Mouse (Mus musculus) monocyte, adult 5-6 weeks (primary cell): ENCODE measurements around the gene Cwc27. TPM values are rescaled to one million over a fixed set of nuclear protein-coding genes. Genes with fewer than 3 reads are reported as not detected.

Experiments used
- ATAC-seq: fragments of 153-309, 156-312 bp; replicated peaks from 2 replicates; pipeline ENCODE4 v1.8.0; 2017; ENCODE audit warnings: mild to moderate bottlenecking; ENCODE audit not compliant: low TSS enrichment, insufficient number of reproducible peaks, severe bottlenecking, poor library complexity, low FRiP score
- total RNA-seq: library from RNA; stranded (forward); fragments of 200-1000, 200-491, 200-594 nt; gene quantifications from 3 replicates; pipeline ENCODE4 v1.2.3, GENCODE M21; 2017

Gene Cwc27
- 19.5 to 39.2 TPM (median 33.1 TPM) in 3 replicates for total RNA-seq

DNA sequence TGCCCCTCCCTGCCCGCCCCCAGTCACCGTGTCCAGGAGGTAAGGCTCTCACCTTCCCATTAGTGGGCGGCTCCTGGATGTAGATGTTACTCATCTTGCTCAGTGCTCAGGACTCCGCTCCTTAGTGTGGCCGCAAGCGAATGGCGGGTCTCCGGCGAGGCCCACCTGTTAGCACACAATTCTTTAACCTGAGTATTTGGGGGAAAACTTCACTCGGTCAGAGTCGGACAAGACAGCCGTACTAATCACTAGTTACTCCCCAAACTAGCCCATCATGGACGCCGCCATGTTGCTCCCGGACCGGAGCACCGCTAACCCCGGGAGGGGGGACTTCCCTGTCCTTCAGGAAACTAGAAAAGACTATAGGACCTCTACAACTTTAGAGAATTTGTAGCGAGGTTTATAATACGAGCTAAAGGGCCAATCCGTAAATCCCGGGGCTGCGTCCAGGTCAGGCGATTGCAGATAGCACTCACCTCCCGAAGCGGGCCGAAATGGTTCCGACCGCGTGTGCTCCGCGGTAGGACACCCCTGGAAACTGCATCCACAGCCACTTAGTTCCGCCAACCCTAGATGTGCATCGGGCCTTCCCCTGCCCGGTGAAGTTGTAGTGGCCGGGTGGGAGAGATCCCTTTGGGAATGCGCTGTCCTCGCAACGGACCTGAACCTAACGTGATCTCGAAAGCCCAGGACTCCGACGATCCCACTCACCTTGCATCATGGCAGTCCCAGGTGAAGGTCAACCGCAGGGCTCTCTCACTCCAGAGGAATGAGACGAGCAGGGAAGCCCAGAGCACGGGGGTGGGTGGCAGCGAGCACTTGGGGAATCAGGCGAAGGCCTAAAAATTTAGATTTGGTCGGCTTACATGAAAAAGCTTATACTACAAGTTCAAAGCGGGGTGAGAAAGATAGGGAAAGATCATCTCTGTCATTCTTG is at the start of gene Cwc27:
Cwc27 (minus strand) TSS at position 508 of the 937 bp plus-strand sequence.
- peak; percentile 92 for ATAC-seq

DNA sequence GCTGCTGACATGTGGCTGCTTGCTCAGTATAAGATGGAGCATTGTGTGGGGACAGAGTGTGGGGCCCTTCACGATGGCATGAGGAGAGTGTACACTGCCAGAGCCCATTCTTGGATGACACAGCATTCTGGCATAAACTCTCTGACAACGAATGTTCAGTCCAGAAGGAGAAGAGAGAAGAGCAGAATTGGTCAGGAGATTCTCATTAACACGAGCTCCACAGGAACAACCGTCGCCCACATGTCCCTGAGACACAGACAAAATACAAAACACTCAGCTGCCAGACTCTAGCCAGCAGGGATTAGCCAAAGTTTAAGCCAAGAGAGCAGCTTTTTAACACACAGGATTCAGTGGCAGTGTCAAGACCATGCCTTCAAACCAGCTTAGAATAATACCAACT is 49.8 kb upstream of the Cwc27 start:
- ATAC-seq = no peak

GRCm38 (mm10) chr13:104863127-104863979 is 46.4 kb upstream of the Cwc27 start, which contains the start of gene Shisal2b:
TSS of gene Shisal2b (minus strand) at chr13:104863893.
- no peak for ATAC-seq

DNA sequence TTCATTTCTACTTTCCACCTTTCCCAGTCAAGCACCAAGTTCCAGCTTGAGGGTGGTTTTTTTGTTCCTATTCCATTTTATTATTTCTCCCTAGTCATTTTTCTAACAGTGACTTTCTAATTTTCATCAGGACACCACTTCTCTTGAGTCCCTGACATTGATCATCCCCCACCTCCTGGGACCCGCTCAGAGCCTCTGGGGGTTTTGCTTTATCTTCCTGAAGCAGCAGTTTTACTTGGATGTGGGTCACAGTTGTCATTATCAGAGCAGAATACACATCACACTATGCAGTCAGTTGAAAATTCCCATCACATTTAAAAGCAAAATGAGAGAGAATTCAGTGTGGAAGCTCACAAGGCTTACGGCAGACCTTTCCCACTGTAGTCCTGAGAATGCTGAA is 36.7 kb upstream of the Cwc27 start:
- no peak for ATAC-seq

DNA sequence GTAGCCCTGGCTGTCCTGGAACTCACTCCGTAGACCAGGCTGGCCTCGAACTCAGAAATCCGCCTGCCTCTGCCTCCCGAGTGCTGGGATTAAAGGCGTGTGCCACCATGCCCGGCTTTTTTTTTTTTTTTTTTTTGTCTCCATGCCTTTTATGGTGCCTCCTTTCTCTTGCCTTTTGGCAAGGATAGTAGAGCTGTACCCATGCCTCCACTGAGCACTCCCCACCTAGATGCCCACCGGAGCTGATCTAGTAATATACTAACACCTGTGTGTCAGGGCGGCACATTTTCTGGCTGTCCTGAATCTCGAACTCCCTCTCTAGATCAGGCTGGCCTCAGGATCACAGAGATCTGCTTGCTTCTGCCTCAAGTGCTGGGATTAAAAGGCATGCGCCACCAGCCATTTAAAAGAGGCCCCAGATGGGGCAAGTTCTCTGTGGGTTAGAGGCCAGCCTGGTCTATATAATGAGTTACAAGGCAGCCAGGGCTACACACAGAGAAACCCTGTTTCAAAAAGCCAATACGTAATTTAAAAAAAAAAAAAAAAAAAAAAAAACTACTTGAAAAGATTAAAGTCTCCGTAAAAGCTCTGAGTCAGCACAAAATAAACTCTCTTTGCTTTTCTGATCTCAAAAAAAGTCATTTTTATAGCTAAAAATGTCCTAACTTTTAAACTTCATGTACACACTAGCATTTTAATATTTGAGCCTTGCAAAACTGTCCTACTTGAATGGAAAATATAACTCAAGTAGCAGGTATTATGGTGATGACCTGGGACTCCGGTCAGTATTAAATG is 26.6 kb upstream of the Cwc27 start:
- ATAC-seq = no peak

- 0 out of 2 replicates have a peak, but pooled peaks have one; percentile 43 for ATAC-seq
Measured at GRCm38 (mm10) chr13:104841937-104842336, 25.0 kb upstream of the Cwc27 start.

- no peak for ATAC-seq
Measured at GRCm38 (mm10) chr13:104837628-104838027, 20.7 kb upstream of the Cwc27 start.

DNA sequence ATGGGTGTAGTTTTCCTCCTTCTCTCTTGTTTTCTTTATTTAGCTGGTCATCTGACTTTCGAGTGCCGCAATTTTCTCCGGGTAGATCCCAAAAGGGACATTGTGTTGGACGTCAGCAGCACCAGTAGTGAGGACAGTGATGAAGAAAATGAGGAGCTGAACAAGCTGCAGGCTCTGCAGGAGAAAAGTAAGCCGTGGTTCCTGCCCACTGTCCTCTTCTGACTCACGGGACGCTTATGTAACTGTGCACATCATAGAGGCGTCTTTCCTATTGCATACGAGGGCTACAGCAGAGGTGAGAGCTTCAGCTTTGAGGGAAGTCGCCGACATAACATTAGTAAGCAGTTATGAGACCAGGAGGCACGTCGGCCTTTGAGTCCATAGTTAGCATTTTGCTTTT is 15.9 kb upstream of the Cwc27 start:
- ATAC-seq = no peak

- no peak for ATAC-seq
Measured at GRCm38 (mm10) chr13:104825470-104825869, 8.5 kb upstream of the Cwc27 start.

DNA sequence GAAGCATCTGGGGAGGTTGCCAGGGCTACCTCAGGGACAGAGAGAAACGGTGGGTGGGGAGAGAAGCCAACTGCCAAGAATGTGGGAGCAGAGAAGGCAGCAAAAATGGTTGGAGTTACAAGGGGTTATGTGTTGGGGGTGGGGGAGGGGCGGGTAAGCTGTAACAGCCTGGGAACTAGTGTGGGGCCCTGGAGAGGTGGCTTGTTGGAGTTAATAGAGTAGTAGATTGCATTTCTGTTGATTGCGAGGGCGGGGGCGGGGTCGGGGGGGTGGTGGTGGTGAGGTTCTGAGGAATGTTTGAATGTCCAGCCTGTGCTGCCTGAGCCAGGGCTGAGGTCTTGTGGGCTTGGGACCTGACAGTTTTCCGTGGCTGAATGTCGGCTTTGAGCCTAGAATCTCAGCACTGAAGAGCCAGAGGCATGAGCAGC is 5.5 kb upstream of the Cwc27 start:
- no peak for ATAC-seq

GRCm38 (mm10) chr13:104821908-104822307 is 5.0 kb upstream of the Cwc27 start:
- no peak for ATAC-seq

DNA sequence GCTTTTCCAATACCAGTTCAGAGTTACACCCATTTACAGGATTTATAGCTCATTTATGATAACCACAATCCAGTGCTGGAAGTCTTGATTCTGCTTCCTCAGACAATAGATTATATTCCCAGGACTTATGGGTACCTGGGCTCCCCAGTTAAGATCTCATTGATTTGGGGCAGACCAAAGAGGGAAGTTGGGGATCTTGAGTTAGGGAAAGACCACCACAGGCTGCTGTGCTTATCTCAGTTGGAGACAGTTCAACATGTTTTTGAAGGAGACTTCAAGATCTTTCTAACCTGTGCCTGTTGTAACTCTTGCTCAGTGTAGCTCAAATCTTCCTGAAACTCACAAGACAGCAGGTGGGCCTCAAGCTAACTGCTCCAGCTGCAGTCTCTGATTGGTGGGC is 4.2 kb upstream of the Cwc27 start:
- no peak for ATAC-seq

DNA sequence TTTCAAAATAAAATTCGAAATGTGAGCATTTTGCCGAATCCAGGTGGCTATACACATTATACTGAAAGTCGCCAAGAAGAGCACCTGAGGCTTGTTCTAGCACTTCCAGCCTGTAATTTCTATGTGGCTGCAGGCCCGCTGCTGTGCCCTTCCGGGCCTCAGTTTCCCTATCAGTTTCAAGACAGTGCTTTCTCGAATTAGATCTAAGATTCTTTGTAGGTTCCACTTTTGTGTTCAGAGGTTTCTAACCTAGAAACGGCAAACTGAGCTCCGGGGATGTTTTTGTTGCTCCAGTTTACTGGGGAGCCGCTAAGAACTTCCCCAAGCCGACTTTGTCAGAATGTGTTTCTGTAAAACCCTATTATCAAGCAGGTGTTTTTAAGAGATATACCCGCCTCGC is 754 bp upstream of the Cwc27 start:
- no peak for ATAC-seq

DNA sequence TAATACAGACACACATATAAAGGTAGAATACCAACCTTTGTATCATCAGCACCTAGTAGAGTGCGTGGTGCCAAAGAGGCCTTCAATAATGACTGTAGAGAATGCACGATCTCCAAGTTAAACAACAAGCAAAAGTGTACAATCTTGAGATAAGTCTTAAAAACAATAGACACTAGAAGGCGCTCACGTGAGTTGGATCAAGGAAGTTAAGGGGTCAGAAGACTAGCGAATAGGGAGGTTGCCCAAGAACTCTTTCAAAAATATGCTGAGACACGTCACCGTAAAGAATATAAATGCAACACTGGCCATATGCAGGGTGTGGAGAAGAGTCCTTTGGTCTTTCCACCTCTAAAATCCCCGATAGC is 690 bp downstream of the Cwc27 start:
- ATAC-seq = no peak

DNA sequence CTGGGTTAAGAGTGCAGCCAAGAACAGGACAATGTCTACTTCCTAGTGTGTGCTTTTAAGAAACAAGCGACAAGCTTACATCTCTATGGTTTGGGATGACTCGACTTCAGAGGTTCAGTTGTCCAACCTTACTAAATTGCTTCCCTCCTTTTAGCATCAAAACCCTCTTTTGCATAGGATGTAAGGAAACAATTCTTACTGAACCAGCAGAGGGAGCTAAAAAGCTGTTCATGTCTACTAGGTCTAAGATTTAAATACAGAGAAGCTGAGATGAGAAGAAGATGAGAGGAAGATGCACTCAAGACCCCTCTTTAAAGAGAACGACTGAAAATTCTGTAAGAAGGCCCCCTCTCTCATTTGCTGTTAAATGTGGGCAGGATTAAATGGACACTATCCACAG is 11.3 kb downstream of the Cwc27 start:
- no peak for ATAC-seq

DNA sequence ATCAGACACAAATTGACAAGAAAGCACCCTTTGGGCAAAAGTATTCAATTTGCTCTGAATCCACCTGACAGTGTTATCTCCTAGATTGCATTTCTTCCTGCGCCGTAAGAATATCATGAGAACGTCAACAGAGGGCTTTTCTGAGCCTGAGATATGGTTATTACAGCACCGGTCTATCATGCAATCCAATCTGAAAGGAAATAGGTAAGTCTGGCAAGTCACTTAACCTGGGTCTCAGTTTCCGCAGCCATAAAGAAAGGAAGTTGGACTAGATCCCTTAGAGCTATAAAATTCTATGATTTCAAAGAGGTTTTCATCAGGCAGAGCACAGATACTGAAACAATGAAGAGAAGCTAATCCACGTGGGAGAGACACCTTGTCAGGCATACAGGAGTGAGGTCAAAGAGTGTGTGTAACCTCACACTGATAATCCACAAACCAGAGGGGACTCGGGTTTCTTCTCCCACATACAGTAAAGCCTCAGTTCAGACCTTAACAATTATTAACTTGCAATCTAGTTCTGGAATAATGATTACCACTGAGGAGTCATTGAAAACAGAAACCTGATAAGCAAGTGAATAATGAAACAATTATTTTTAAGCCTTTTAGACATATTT is 17.3 kb downstream of the Cwc27 start:
- no peak for ATAC-seq

GRCm38 (mm10) chr13:104799067-104799466 is 17.9 kb downstream of the Cwc27 start:
- no peak for ATAC-seq

- ATAC-seq = peak; percentile 59; the same call in 1 of the 2 replicates
Measured at GRCm38 (mm10) chr13:104794421-104794820, 22.5 kb downstream of the Cwc27 start.
